In the genomic region with DNA sequence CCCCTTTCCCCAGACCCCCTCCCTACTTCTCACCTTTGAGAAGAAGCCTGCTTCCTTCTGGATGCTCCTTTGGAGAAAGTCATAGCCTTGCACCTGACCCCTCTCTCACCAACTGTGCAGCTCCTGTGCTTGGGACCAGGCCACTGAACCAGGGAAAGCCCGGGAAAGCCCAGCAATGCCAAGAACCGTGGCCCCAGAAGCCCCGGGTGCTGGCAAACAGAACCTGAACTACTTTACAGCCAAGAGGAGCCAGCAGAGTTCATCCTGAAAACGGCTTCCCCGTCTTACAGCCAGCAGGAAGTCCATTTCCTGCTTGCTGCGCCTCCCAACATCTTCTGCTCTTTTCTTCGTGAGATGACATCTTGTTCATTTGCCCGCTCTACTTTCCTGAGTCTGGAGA, we compare ENCODE assay signal across 23 mouse cellular contexts. TPM values are rescaled to one million over a fixed set of nuclear protein-coding genes. Genes with fewer than 3 reads are reported as not detected.
DNase-seq lines count a peak whose midpoint lies in the region; ATAC-seq and TF ChIP-seq lines count a peak whose summit lies in the region.
"Had no signal": no experiment of that assay in that cellular context is flagged by ENCODE, and none has a peak within 500 bp of the region (broad histone marks: within the 10 kb centered on the region; RNA-seq: fewer than 3 reads in every experiment).

No protein-coding gene starts in this region.

- H3K9me3 ChIP-seq in kidney, embryonic 15.5 days (replicated peaks) = no peaks in the 10 kb centered on the region
- no peaks in the 10 kb centered on the region for H3K9me3 ChIP-seq in midbrain, embryonic 11.5 days (ENCODE audit: control insufficient read depth, low read length)
- H3K9me3 ChIP-seq in midbrain, embryonic 13.5 days = no peaks in the 10 kb centered on the region
- H3K9me3 ChIP-seq: embryonic facial prominence, embryonic 10.5 days; embryonic facial prominence, embryonic 12.5 days; forebrain, embryonic 13.5 days; forebrain, embryonic 15.5 days had no signal

- ATAC-seq in kidney, embryonic 15.5 days (replicated peaks; ENCODE audit: low FRiP score) = no peak
- ATAC-seq in midbrain, embryonic 11.5 days (ENCODE audit: low FRiP score) = no peak
- no peak for ATAC-seq in midbrain, embryonic 13.5 days
- ATAC-seq: activated CD4-positive, CD25-positive, alpha-beta regulatory T cell, adult 4 months; CD4-positive, CD25-positive, alpha-beta regulatory T cell, adult 4 months; forebrain, embryonic 13.5 days; forebrain, embryonic 15.5 days; forebrain, postnatal 0 days; Patski had no signal

- no peaks in the 10 kb centered on the region for H3K4me1 ChIP-seq in kidney, adult 2 months (ENCODE audit: control insufficient read depth, insufficient read depth, low read length)
- peaks cover 37% of the 10 kb centered on the region for H3K4me1 ChIP-seq in kidney, embryonic 15.5 days
- 0 out of 2 replicates have a peak, but pooled peaks cover under 1% of the 10 kb centered on the region for H3K4me1 ChIP-seq in midbrain, embryonic 11.5 days (ENCODE audit: control insufficient read depth, insufficient read depth, low read length)
- H3K4me1 ChIP-seq in midbrain, embryonic 13.5 days (replicated peaks) = peaks cover 3% of the 10 kb centered on the region; the same call in 1 of the 2 replicates
- H3K4me1 ChIP-seq: embryonic facial prominence, embryonic 10.5 days; embryonic facial prominence, embryonic 12.5 days; forebrain, embryonic 13.5 days; forebrain, embryonic 15.5 days had no signal

- no peak overlapping the region for H3K27ac ChIP-seq in kidney, adult 2 months (ENCODE audit: insufficient read depth, low read depth, low read length)
- H3K27ac ChIP-seq in kidney, embryonic 15.5 days = peak overlapping the region; percentile 45
- H3K27ac ChIP-seq in midbrain, embryonic 11.5 days (ENCODE audit: low read depth, low read length) = no peak overlapping the region
- no peak overlapping the region for H3K27ac ChIP-seq in midbrain, embryonic 13.5 days
- H3K27ac ChIP-seq: embryonic facial prominence, embryonic 10.5 days; embryonic facial prominence, embryonic 12.5 days; forebrain, embryonic 13.5 days; forebrain, embryonic 15.5 days had no signal

- WGBS in kidney, adult 2 months = 61% methylated on average over 8 of the region's 8 CpGs
- 63% methylated on average over 8 of the region's 8 CpGs for WGBS in kidney, embryonic 15.5 days
- 73% methylated on average over 8 of the region's 8 CpGs for WGBS in midbrain, embryonic 11.5 days
- 75% methylated on average over 8 of the region's 8 CpGs for WGBS in midbrain, embryonic 13.5 days

- no peaks in the 10 kb centered on the region for H3K36me3 ChIP-seq in kidney, adult 2 months (ENCODE audit: control insufficient read depth, insufficient read depth, low read length)
- H3K36me3 ChIP-seq in kidney, embryonic 15.5 days = no peaks in the 10 kb centered on the region
- no peaks in the 10 kb centered on the region for H3K36me3 ChIP-seq in midbrain, embryonic 11.5 days (ENCODE audit: control insufficient read depth, insufficient read depth, low read length)
- H3K36me3 ChIP-seq in midbrain, embryonic 13.5 days = no peaks in the 10 kb centered on the region
- H3K36me3 ChIP-seq: embryonic facial prominence, embryonic 10.5 days; embryonic facial prominence, embryonic 12.5 days; forebrain, embryonic 15.5 days; G1E had no signal

- H3K4me2 ChIP-seq in kidney, embryonic 15.5 days = no peak overlapping the region
- H3K4me2 ChIP-seq in midbrain, embryonic 11.5 days = no peak overlapping the region
- H3K4me2 ChIP-seq in midbrain, embryonic 13.5 days (replicated peaks) = no peak overlapping the region
- H3K4me2 ChIP-seq: embryonic facial prominence, embryonic 12.5 days; forebrain, embryonic 13.5 days; forebrain, embryonic 15.5 days had no signal

- DNase-seq in cerebellum, postnatal 10 days = peak; percentile 64 to 78
- DNase-seq in cerebellum, adult 9-11 months = no peak
- DNase-seq in kidney, adult 2 months = peak; percentile 22
- DNase-seq in kidney, adult 9 months = no peak
- DNase-seq in kidney, postnatal 25 days = no peak
- DNase-seq in midbrain, embryonic 11.5 days (ENCODE audit: low spot score, missing footprints) = peak; percentile 37
- DNase-seq: adrenal gland, adult 8-10 months; adrenal gland, postnatal 14 days; adrenal gland, postnatal 36 days; B cell, adult 2 months; cerebellum, adult 11-12 months; cerebellum, adult 8-10 months; forebrain, postnatal 0 days had no signal

- TF ChIP-seq CTCF in kidney, adult 2 months (conservative IDR thresholded peaks at IDR 0.05; ENCODE audit: insufficient read depth, insufficient read length, low read depth, low read length) = no peak

- no peak overlapping the region for H3K4me3 ChIP-seq in kidney, adult 2 months (ENCODE audit: insufficient read depth, low read depth, low read length)
- H3K4me3 ChIP-seq in kidney, embryonic 15.5 days (replicated peaks) = no peak overlapping the region
- H3K4me3 ChIP-seq in midbrain, embryonic 11.5 days (ENCODE audit: low read depth, low read length) = no peak overlapping the region
- H3K4me3 ChIP-seq in midbrain, embryonic 13.5 days (replicated peaks) = no peak overlapping the region
- H3K4me3 ChIP-seq: embryonic facial prominence, embryonic 10.5 days; embryonic facial prominence, embryonic 12.5 days; forebrain, embryonic 13.5 days; forebrain, embryonic 15.5 days had no signal

- H3K9ac ChIP-seq in kidney, embryonic 15.5 days = no peak overlapping the region
- no peak overlapping the region for H3K9ac ChIP-seq in midbrain, embryonic 11.5 days (ENCODE audit: low read length)
- no peak overlapping the region for H3K9ac ChIP-seq in midbrain, embryonic 13.5 days (replicated peaks)
- H3K9ac ChIP-seq: embryonic facial prominence, embryonic 12.5 days; forebrain, embryonic 13.5 days; forebrain, embryonic 15.5 days; forebrain, postnatal 0 days had no signal

- no peak for TF ChIP-seq POLR2A in kidney, adult 2 months (IDR thresholded peaks at IDR 0.05; ENCODE audit: low read depth, low read length)

- H3K27me3 ChIP-seq in kidney, adult 2 months (replicated peaks; ENCODE audit: control insufficient read depth, insufficient read depth, low read length) = no peaks in the 10 kb centered on the region
- H3K27me3 ChIP-seq in kidney, embryonic 15.5 days = no peaks in the 10 kb centered on the region
- no peaks in the 10 kb centered on the region for H3K27me3 ChIP-seq in midbrain, embryonic 11.5 days (ENCODE audit: control insufficient read depth, insufficient read depth, low read length)
- no peaks in the 10 kb centered on the region for H3K27me3 ChIP-seq in midbrain, embryonic 13.5 days
- H3K27me3 ChIP-seq: forebrain, embryonic 15.5 days; Patski had no signal

RNA-seq across cellular contexts. Expression of a gene that starts 28.6 kb away (rescaled TPM):
- polyA plus RNA-seq in kidney, adult 2 months (2012; rRNA removed) = 39.6 and 40.1 TPM in 2 replicates
- 7.6 and 8.3 TPM in 2 replicates for polyA plus RNA-seq in kidney, embryonic 15.5 days (2015; fragmentation: Nextera tagmentation; extraction: Ambion mirVana)
- 6.0 and 6.1 TPM in 2 replicates for polyA plus RNA-seq in midbrain, embryonic 11.5 days (2014; fragmentation: Nextera tagmentation; extraction: Ambion mirVana)
- 13.0 and 13.4 TPM in 2 replicates for polyA plus RNA-seq in midbrain, embryonic 13.5 days (2015; fragmentation: Nextera tagmentation; extraction: Ambion mirVana)

RNA-seq across cellular contexts. Expression of a gene that starts 48.2 kb away (rescaled TPM):
- polyA plus RNA-seq in kidney, adult 2 months (2012; rRNA removed) = 31.3 and 31.8 TPM in 2 replicates
- 21.6 and 23.8 TPM in 2 replicates for polyA plus RNA-seq in kidney, embryonic 15.5 days (2015; fragmentation: Nextera tagmentation; extraction: Ambion mirVana)
- polyA plus RNA-seq in midbrain, embryonic 11.5 days (2014; fragmentation: Nextera tagmentation; extraction: Ambion mirVana) = 17.9 and 18.5 TPM in 2 replicates
- 18.3 and 19.9 TPM in 2 replicates for polyA plus RNA-seq in midbrain, embryonic 13.5 days (2015; fragmentation: Nextera tagmentation; extraction: Ambion mirVana)

Comparison
In these comparisons a context has a peak if more than half of its experiments do, and no peak if none do; other contexts are left out.
1. DNase-seq: peak in cerebellum, postnatal 10 days (2 of 2), kidney, adult 2 months (single experiment) and midbrain, embryonic 11.5 days (single experiment); none in cerebellum, adult 9-11 months (single experiment), kidney, adult 9 months (single experiment) and kidney, postnatal 25 days (0 of 2).